Mouse (Mus musculus) MEL (cell line): ENCODE measurements at regions not wholly inside any gene's neighbourhood (a gene's known extent, or its start where the extent isn't known, plus 50 kb on each side); places are given as distances from the start of the nearest gene placed in this dataset.

Source experiments
- DNase-seq: peaks from one replicate; pipeline ENCODE4 v3.0.0; 2011; ENCODE audit warnings: low read depth, low spot score
- H3K27ac ChIP-seq: 2 replicates; pipeline ENCODE4 v1.5.1; 2012; ENCODE audit warnings: low read depth, mild to moderate bottlenecking, control low read depth, low read length, moderate library complexity; ENCODE audit not compliant: control insufficient read depth
- H3K27me3 ChIP-seq, 2 experiments: fragments of 150-350 bp in 1 of 2; sonication (generic) in 1 of 2; 2 replicates each; pipeline ENCODE4 v1.6.1; 2012; ENCODE audit warnings: low read length in 2 of 2, mild to moderate bottlenecking in 2 of 2, improper control_type of control experiment in 1 of 2, moderate library complexity in 1 of 2; ENCODE audit not compliant: insufficient read depth in 2 of 2, control insufficient read depth in 1 of 2
- H3K36me3 ChIP-seq, 2 experiments: 2 replicates each; pipeline ENCODE4 v1.6.1; 2012 to 2014; ENCODE audit warnings: low read length in 2 of 2, improper control_type of control experiment in 1 of 2, inconsistent platforms in 1 of 2, mild to moderate bottlenecking in 1 of 2; ENCODE audit not compliant: insufficient read depth in 2 of 2, control insufficient read depth in 1 of 2
- H3K4me1 ChIP-seq, 2 experiments: fragments of 150-350 bp in 1 of 2; sonication (generic) in 1 of 2; 2 replicates each; pipeline ENCODE4 v1.6.1; 2012; ENCODE audit warnings: low read length in 2 of 2, improper control_type of control experiment in 1 of 2, mild to moderate bottlenecking in 1 of 2; ENCODE audit not compliant: insufficient read depth in 2 of 2, control insufficient read depth in 1 of 2
- H3K4me3 ChIP-seq, 2 experiments: fragments of 150-350 bp in 1 of 2; sonication (generic) in 1 of 2; 2 replicates each; pipeline ENCODE4 v1.5.1; 2012; ENCODE audit warnings: low read depth in 2 of 2, low read length in 2 of 2, mild to moderate bottlenecking in 2 of 2, moderate library complexity in 2 of 2, control low read depth in 1 of 2, improper control_type of control experiment in 1 of 2; ENCODE audit not compliant: control insufficient read depth in 1 of 2, insufficient read depth in 1 of 2
- H3K79me2 ChIP-seq: 2 replicates; pipeline ENCODE4 v1.6.1; 2012; ENCODE audit warnings: mild to moderate bottlenecking, low read length, moderate library complexity; ENCODE audit not compliant: control insufficient read depth, poor library complexity, insufficient read depth
- H3K9ac ChIP-seq: 2 replicates; pipeline ENCODE4 v1.6.1; 2012; ENCODE audit warnings: low read depth, mild to moderate bottlenecking, control low read depth, low read length, moderate library complexity; ENCODE audit not compliant: control insufficient read depth, poor library complexity, severe bottlenecking
- H3K9me3 ChIP-seq: fragments of 150-350 bp; sonication (generic); replicated peaks from 2 replicates; pipeline ENCODE4 v1.6.1; 2012; ENCODE audit warnings: mild to moderate bottlenecking, low read length, improper control_type of control experiment, moderate library complexity; ENCODE audit not compliant: insufficient read depth
- CHD1 ChIP-seq: IDR thresholded peaks from 2 replicates; pipeline ENCODE4 v1.6.1; 2012; ENCODE audit warnings: low read depth, mild to moderate bottlenecking, inconsistent platforms, low read length, improper control_type of control experiment
- EP300 ChIP-seq, 2 experiments: IDR thresholded peaks; 2 replicates each; pipeline ENCODE4 v1.6.1; 2011; ENCODE audit warnings: improper control_type of control experiment in 2 of 2, low read length in 2 of 2, low read depth in 1 of 2, mild to moderate bottlenecking in 1 of 2
- HCFC1 ChIP-seq: IDR thresholded peaks from 2 replicates; pipeline ENCODE4 v1.6.1; 2012; ENCODE audit warnings: low read depth, mild to moderate bottlenecking, inconsistent platforms, low read length, improper control_type of control experiment, moderate library complexity
- NELFE ChIP-seq: IDR thresholded peaks from 2 replicates; pipeline ENCODE4 v1.6.1; 2011; ENCODE audit warnings: low read depth, low read length, improper control_type of control experiment
- NRF1 ChIP-seq: IDR thresholded peaks from 2 replicates; pipeline ENCODE4 v1.6.1; 2014; ENCODE audit warnings: low read depth, mild to moderate bottlenecking, inconsistent platforms, low read length, improper control_type of control experiment, moderate library complexity; ENCODE audit not compliant: poor library complexity, insufficient read depth, severe bottlenecking
- POLR2A ChIP-seq, 2 experiments: IDR thresholded peaks; 2 replicates each; pipeline ENCODE4 v1.6.1; 2011 to 2012; ENCODE audit warnings: low read length in 2 of 2, mild to moderate bottlenecking in 2 of 2, control low read depth in 1 of 2, improper control_type of control experiment in 1 of 2, low read depth in 1 of 2, moderate library complexity in 1 of 2; ENCODE audit not compliant: control insufficient read depth in 1 of 2, insufficient read depth in 1 of 2, poor library complexity in 1 of 2
- POLR2AphosphoS2 ChIP-seq: IDR thresholded peaks from 2 replicates; pipeline ENCODE4 v1.6.1; 2011; ENCODE audit warnings: low read length, improper control_type of control experiment
- RCOR1 ChIP-seq: IDR thresholded peaks from 2 replicates; pipeline ENCODE4 v1.6.1; 2012; ENCODE audit warnings: low read depth, mild to moderate bottlenecking, inconsistent platforms, low read length, improper control_type of control experiment
- TCF12 ChIP-seq: IDR thresholded peaks from 2 replicates; pipeline ENCODE4 v1.6.1; 2014; ENCODE audit warnings: low read depth, mild to moderate bottlenecking, inconsistent platforms, low read length, improper control_type of control experiment, moderate library complexity
- ZC3H11A ChIP-seq: IDR thresholded peaks from 2 replicates; pipeline ENCODE4 v1.6.1; 2012; ENCODE audit warnings: low read depth, mild to moderate bottlenecking, inconsistent platforms, low read length, improper control_type of control experiment

- no peak for DNase-seq
- Histone ChIP-seq H3K36me3 (no peaks in the 10 kb centered on the region), H3K27me3 (no peaks in the 10 kb centered on the region), H3K9ac (no peak overlapping the region), H3K27ac (no peak overlapping the region), H3K4me3 (no peak overlapping the region), H3K79me2 (no peaks in the 10 kb centered on the region), H3K4me1 (no peaks in the 10 kb centered on the region), H3K9me3 (no peaks in the 10 kb centered on the region)
- TF ChIP-seq TCF12, result no peak
- no peak for TF ChIP-seq ZC3H11A
- no peak for TF ChIP-seq POLR2A (IDR thresholded peaks at IDR 0.05; ENCODE audit: control insufficient read depth in 1 of 2, insufficient read depth in 1 of 2, low read depth in 1 of 2, low read length in 2 of 2, poor library complexity in 1 of 2)
- TF ChIP-seq EP300 (IDR thresholded peaks at IDR 0.05; ENCODE audit: low read depth in 1 of 2, low read length in 2 of 2), result no peak
Measured at GRCm38 (mm10) chr9:26493740-26494139, 239.8 kb upstream of the B3gat1 start.

- H3K27ac ChIP-seq, result no peak overlapping the region
- H3K79me2 ChIP-seq, result no peaks in the 10 kb centered on the region
- no peak overlapping the region for H3K9ac ChIP-seq
- no peak for TF ChIP-seq POLR2A (IDR thresholded peaks at IDR 0.05; ENCODE audit: control insufficient read depth in 1 of 2, insufficient read depth in 1 of 2, low read depth in 1 of 2, low read length in 2 of 2, poor library complexity in 1 of 2)
- TF ChIP-seq POLR2AphosphoS2, result no peak
- no peak for TF ChIP-seq NRF1
- DNase-seq, result no peak
- H3K4me1 ChIP-seq, result no peaks in the 10 kb centered on the region
- H3K36me3 ChIP-seq, result no peaks in the 10 kb centered on the region
- H3K4me3 ChIP-seq, result no peak overlapping the region
- H3K9me3 ChIP-seq, result no peaks in the 10 kb centered on the region
- no peaks in the 10 kb centered on the region for H3K27me3 ChIP-seq
Measured at GRCm38 (mm10) chr9:26502027-26502426, 231.5 kb upstream of the B3gat1 start.

- H3K27ac ChIP-seq, result no peak overlapping the region
- no peak overlapping the region for H3K9ac ChIP-seq
- H3K4me1 ChIP-seq, result no peaks in the 10 kb centered on the region
- H3K4me3 ChIP-seq, result no peak overlapping the region
- no peak for DNase-seq
- TF ChIP-seq RCOR1, result no peak
- TF ChIP-seq EP300 (IDR thresholded peaks at IDR 0.05; ENCODE audit: low read depth in 1 of 2, low read length in 2 of 2), result no peak
- no peak for TF ChIP-seq HCFC1
- no peak for TF ChIP-seq CHD1
- TF ChIP-seq NELFE, result no peak
- no peaks in the 10 kb centered on the region for H3K36me3 ChIP-seq
- no peaks in the 10 kb centered on the region for H3K9me3 ChIP-seq
- H3K27me3 ChIP-seq, result no peaks in the 10 kb centered on the region
- H3K79me2 ChIP-seq, result no peaks in the 10 kb centered on the region
Measured at GRCm38 (mm10) chr9:26505941-26506340, 227.6 kb upstream of the B3gat1 start.
